Mouse (Mus musculus): Measurements from ENCODE around the gene Sppl3. TPM values are rescaled to one million over a fixed set of nuclear protein-coding genes. Genes with fewer than 3 reads are reported as not detected.

Gene Sppl3
- total and polyA plus RNA-seq, 2 experiments from 2014 or later = 30.1 to 147 TPM

- DNase-seq (ENCODE audit: low spot score) (no peak), ATAC-seq (no peak)
- no peak overlapping the region for H3K27ac ChIP-seq
- no peak overlapping the region for H3K4me3 ChIP-seq (ENCODE audit: low read length)
- H3K36me3 ChIP-seq (ENCODE audit: insufficient read depth, low read length) = peaks cover 23% of the 10 kb centered on the region; the same call in 1 of the 2 replicates
- H3K4me2 ChIP-seq (ENCODE audit: low read depth, low read length) = no peak overlapping the region
- WGBS = 88% methylated on average over 5 of the region's 5 CpGs
- no peaks in the 10 kb centered on the region for H3K27me3 ChIP-seq (ENCODE audit: insufficient read depth, low read length)
- H3K9ac ChIP-seq (replicated peaks; ENCODE audit: low read length) = no peak overlapping the region
- no peaks in the 10 kb centered on the region for H3K9me3 ChIP-seq (ENCODE audit: low read length)
- H3K4me1 ChIP-seq (ENCODE audit: insufficient read depth, low read length) = no peaks in the 10 kb centered on the region
- TF ChIP-seq CTCF (IDR thresholded peaks at IDR 0.05; ENCODE audit: low read depth) = no peak
Measured at GRCm38 (mm10) chr5:115081636-115082035, 70.7 kb downstream of the Sppl3 start.

- Histone ChIP-seq H3K36me3 (ENCODE audit: insufficient read depth, low read length) (peaks cover 34% of the 10 kb centered on the region), H3K4me2 (ENCODE audit: low read depth, low read length) (no peak overlapping the region), H3K9ac (replicated peaks; ENCODE audit: low read length) (no peak overlapping the region), H3K4me1 (ENCODE audit: insufficient read depth, low read length) (no peaks in the 10 kb centered on the region), H3K27ac (no peak overlapping the region), H3K4me3 (ENCODE audit: low read length) (no peak overlapping the region), H3K9me3 (ENCODE audit: low read length) (no peaks in the 10 kb centered on the region), H3K27me3 (ENCODE audit: insufficient read depth, low read length) (no peaks in the 10 kb centered on the region)
- DNase-seq (ENCODE audit: low spot score) (no peak), ATAC-seq (no peak)
- 90% methylated on average over 6 of the region's 6 CpGs for WGBS
- TF ChIP-seq CTCF (IDR thresholded peaks at IDR 0.05; ENCODE audit: low read depth) = no peak
Measured at GRCm38 (mm10) chr5:115083492-115083891, 72.6 kb downstream of the Sppl3 start.

- Histone ChIP-seq H3K36me3 (ENCODE audit: insufficient read depth, low read length) (peaks cover 53% of the 10 kb centered on the region), H3K27me3 (ENCODE audit: insufficient read depth, low read length) (no peaks in the 10 kb centered on the region), H3K4me2 (ENCODE audit: low read depth, low read length) (no peak overlapping the region), H3K4me3 (ENCODE audit: low read length) (no peak overlapping the region), H3K4me1 (ENCODE audit: insufficient read depth, low read length) (no peaks in the 10 kb centered on the region), H3K9ac (replicated peaks; ENCODE audit: low read length) (no peak overlapping the region), H3K27ac (no peak overlapping the region), H3K9me3 (ENCODE audit: low read length) (no peaks in the 10 kb centered on the region)
- TF ChIP-seq CTCF (IDR thresholded peaks at IDR 0.05; ENCODE audit: low read depth) = no peak
- DNase-seq (ENCODE audit: low spot score) (no peak), ATAC-seq (no peak)
- 93% methylated on average over 2 of the region's 2 CpGs for WGBS
Measured at GRCm38 (mm10) chr5:115085675-115086074, 74.7 kb downstream of the Sppl3 start.

GRCm38 (mm10) chr5:115089592-115090268 is 78.8 kb downstream of the Sppl3 start:
- Histone ChIP-seq H3K9me3 (ENCODE audit: low read length) (no peaks in the 10 kb centered on the region), H3K4me2 (ENCODE audit: low read depth, low read length) (no peak overlapping the region), H3K36me3 (ENCODE audit: insufficient read depth, low read length) (peaks cover 48% of the 10 kb centered on the region), H3K9ac (replicated peaks; ENCODE audit: low read length) (no peak overlapping the region), H3K27me3 (ENCODE audit: insufficient read depth, low read length) (no peaks in the 10 kb centered on the region), H3K4me1 (ENCODE audit: insufficient read depth, low read length) (peaks cover 2% of the 10 kb centered on the region; the same call in 1 of the 2 replicates), H3K27ac (no peak overlapping the region), H3K4me3 (ENCODE audit: low read length) (no peak overlapping the region)
- DNase-seq (ENCODE audit: low spot score) (no peak), ATAC-seq (no peak)
- TF ChIP-seq CTCF (IDR thresholded peaks at IDR 0.05; ENCODE audit: low read depth) = 0 out of 2 replicates have a peak, but pooled peaks have one; percentile 28
- WGBS = 92% methylated on average over 5 of the region's 5 CpGs

GRCm38 (mm10) chr5:115091015-115091414 is 80.1 kb downstream of the Sppl3 start:
- H3K4me1 ChIP-seq (ENCODE audit: insufficient read depth, low read length) = peaks cover 2% of the 10 kb centered on the region; the same call in 1 of the 2 replicates
- no peaks in the 10 kb centered on the region for H3K27me3 ChIP-seq (ENCODE audit: insufficient read depth, low read length)
- ATAC-seq = no peak
- WGBS = 83% methylated on average over 3 of the region's 3 CpGs
- no peak for TF ChIP-seq CTCF (IDR thresholded peaks at IDR 0.05; ENCODE audit: low read depth)
- H3K4me3 ChIP-seq (ENCODE audit: low read length) = no peak overlapping the region
- no peak overlapping the region for H3K9ac ChIP-seq (replicated peaks; ENCODE audit: low read length)
- H3K27ac ChIP-seq = no peak overlapping the region
- no peaks in the 10 kb centered on the region for H3K9me3 ChIP-seq (ENCODE audit: low read length)
- DNase-seq (ENCODE audit: low spot score) = no peak
- H3K36me3 ChIP-seq (ENCODE audit: insufficient read depth, low read length) = peaks cover 58% of the 10 kb centered on the region
- H3K4me2 ChIP-seq (ENCODE audit: low read depth, low read length) = no peak overlapping the region

- H3K4me3 ChIP-seq (ENCODE audit: low read length) = no peak overlapping the region
- no peak overlapping the region for H3K27ac ChIP-seq
- no peaks in the 10 kb centered on the region for H3K9me3 ChIP-seq (ENCODE audit: low read length)
- no peak for DNase-seq (ENCODE audit: low spot score)
- no peak for ATAC-seq
- H3K4me2 ChIP-seq (ENCODE audit: low read depth, low read length) = no peak overlapping the region
- H3K27me3 ChIP-seq (ENCODE audit: insufficient read depth, low read length) = no peaks in the 10 kb centered on the region
- no peak overlapping the region for H3K9ac ChIP-seq (replicated peaks; ENCODE audit: low read length)
- WGBS = 88% methylated on average over 6 of the region's 6 CpGs
- peaks cover 59% of the 10 kb centered on the region for H3K36me3 ChIP-seq (ENCODE audit: insufficient read depth, low read length)
- peaks cover 2% of the 10 kb centered on the region; the same call in 1 of the 2 replicates for H3K4me1 ChIP-seq (ENCODE audit: insufficient read depth, low read length)
- TF ChIP-seq CTCF (IDR thresholded peaks at IDR 0.05; ENCODE audit: low read depth) = no peak
Measured at GRCm38 (mm10) chr5:115091776-115092175, 80.8 kb downstream of the Sppl3 start.

- DNase-seq (ENCODE audit: low spot score) (no peak), ATAC-seq (no peak)
- Histone ChIP-seq H3K36me3 (ENCODE audit: insufficient read depth, low read length) (peaks cover 34% of the 10 kb centered on the region), H3K4me3 (ENCODE audit: low read length) (no peak within 1 kb of the TSS), H3K27ac (no peak within 1 kb of the TSS), H3K4me2 (ENCODE audit: low read depth, low read length) (no peak within 1 kb of the TSS), H3K9me3 (ENCODE audit: low read length) (no peaks in the 10 kb centered on the region), H3K4me1 (ENCODE audit: insufficient read depth, low read length) (no peaks in the 10 kb centered on the region), H3K9ac (replicated peaks; ENCODE audit: low read length) (no peak within 1 kb of the TSS), H3K27me3 (ENCODE audit: insufficient read depth, low read length) (no peaks in the 10 kb centered on the region)
- WGBS = 97% methylated on average over 8 of the region's 8 CpGs
- TF ChIP-seq CTCF (IDR thresholded peaks at IDR 0.05; ENCODE audit: low read depth) = no peak
Measured at GRCm38 (mm10) chr5:115098195-115098594, 87.3 kb downstream of the Sppl3 start, which contains the start of gene Gm10401. Gene Gm10401, minus strand, starts transcription at chr5:115098295.

Measured in hindbrain, postnatal 0 days (tissue).